Mouse (Mus musculus): ENCODE results near the gene Tmod4.
"Not testable (repeated sequence)": the region's sequence is repeated elsewhere in the genome, so short reads cannot be mapped to it uniquely, and the experiment has no call there.

DNA sequence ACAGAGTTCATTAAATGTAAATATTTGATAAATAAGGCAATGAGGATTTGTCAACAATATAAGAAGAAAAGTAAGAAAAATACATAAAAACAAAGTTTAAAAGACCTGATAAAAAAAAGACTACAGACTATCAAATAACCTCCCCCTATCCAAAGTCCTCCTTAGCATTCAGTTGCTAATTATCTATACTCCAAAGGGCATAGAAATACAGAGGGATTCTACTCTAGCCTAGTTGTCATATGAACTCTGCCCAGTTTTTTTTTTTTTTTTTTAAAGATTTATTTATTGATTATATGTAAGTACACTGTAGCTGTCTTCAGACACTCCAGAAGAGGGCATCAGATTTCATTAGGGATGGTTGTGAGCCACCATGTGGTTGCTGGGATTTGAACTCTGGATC, 17.0 kb upstream of the Tmod4 start:
- TF ChIP-seq POLR2A (IDR thresholded peaks at IDR 0.05; ENCODE audit: insufficient read length, low read depth); MYOG (IDR thresholded peaks at IDR 0.05; ENCODE audit: control insufficient read depth in 1 of 3, insufficient read depth in 1 of 3, insufficient read length in 2 of 3, low read depth in 2 of 3); POLR2AphosphoS2 (IDR thresholded peaks at IDR 0.05; ENCODE audit: insufficient read length, low read depth); USF1 (IDR thresholded peaks at IDR 0.05; ENCODE audit: low read depth); MAX (IDR thresholded peaks at IDR 0.05; ENCODE audit: low read depth); MYOD1 (IDR thresholded peaks at IDR 0.05; ENCODE audit: control insufficient read depth in 1 of 3, insufficient read length in 2 of 3, low read depth in 2 of 3); E2F4 (IDR thresholded peaks at IDR 0.05; ENCODE audit: insufficient read depth); CEBPB (IDR thresholded peaks at IDR 0.05; ENCODE audit: insufficient read depth, poor library complexity, severe bottlenecking); TCF12 (IDR thresholded peaks at IDR 0.05; ENCODE audit: insufficient read depth, poor library complexity, severe bottlenecking); REST (IDR thresholded peaks at IDR 0.05; ENCODE audit: insufficient read depth, insufficient read length): not testable (repeated sequence)

Measured in myocyte (in vitro differentiated cells).